Mouse (Mus musculus) stomach, postnatal 0 days (tissue): ENCODE data around the gene Tas1r2.

Experiments used
- CTCF ChIP-seq: IDR thresholded peaks from 2 replicates; pipeline ENCODE4 v1.5.1; 2016; ENCODE audit warnings: antibody characterized with exemption, low read depth, mild to moderate bottlenecking, moderate library complexity
- EP300 ChIP-seq: optimal IDR thresholded peaks from 2 replicates; pipeline ENCODE3; 2016; ENCODE audit warnings: antibody characterized with exemption

- TF ChIP-seq EP300 (no peak), CTCF (no peak)
Observed at GRCm38 (mm10) chr4:139631569-139632253, 21.6 kb upstream of the Tas1r2 start.
